Mouse (Mus musculus): ENCODE results near the gene Fbp2.

GRCm38 (mm10) chr13:62889311-62889710, 31.1 kb upstream of the Fbp2 start:
- TF ChIP-seq TAL1 (IDR thresholded peaks at IDR 0.05; ENCODE audit: low read length): no peak
- no peak for TF ChIP-seq GATA1 (IDR thresholded peaks at IDR 0.05; ENCODE audit: low read length)

All from erythroblast, embryonic 14.5 days (primary cell).